Mouse (Mus musculus): ENCODE data around the gene Hist1h4h.
"Not testable (repeated sequence)": the region's sequence is repeated elsewhere in the genome, so short reads cannot be mapped to it uniquely, and the experiment has no call there.

Gene Hist1h4h

DNA sequence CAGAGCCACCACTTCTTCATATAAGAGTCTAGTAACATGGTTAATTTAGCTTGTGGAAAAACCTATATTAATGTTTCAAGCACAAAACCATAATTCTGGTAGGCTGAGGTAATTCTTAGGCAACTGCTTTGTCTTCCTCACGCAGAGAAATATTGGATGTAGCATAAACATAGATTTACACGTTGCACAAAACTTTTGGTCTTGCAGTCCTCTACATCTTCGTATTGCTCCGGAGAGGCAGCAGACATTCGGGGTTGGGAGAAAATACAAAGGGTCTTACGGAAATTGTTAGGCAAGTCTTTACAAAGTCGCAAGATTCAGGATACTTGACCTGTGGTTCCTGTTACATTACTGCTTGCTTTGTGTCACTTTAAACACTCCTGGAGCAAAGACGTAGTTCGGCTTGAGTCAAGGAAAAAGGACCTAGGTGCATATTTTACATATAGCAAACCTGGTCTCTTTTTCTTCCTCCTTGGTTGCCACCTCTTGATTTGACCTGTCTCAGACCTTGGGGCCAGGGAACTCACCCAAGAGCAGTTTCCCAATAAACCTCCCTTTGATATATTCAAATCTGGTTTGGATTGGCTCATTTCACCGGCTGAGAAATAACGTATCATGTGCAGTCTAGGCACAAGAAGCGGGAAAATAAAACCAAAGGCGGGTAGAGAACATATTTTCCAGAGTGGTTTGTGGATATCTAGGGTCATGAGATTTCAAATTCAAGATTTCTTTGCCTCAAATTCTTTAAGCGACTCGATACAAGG, 3.7 kb downstream of the Hist1h4h start:
- no peak for DNase-seq (ENCODE audit: low spot score in 2 of 2)

DNA sequence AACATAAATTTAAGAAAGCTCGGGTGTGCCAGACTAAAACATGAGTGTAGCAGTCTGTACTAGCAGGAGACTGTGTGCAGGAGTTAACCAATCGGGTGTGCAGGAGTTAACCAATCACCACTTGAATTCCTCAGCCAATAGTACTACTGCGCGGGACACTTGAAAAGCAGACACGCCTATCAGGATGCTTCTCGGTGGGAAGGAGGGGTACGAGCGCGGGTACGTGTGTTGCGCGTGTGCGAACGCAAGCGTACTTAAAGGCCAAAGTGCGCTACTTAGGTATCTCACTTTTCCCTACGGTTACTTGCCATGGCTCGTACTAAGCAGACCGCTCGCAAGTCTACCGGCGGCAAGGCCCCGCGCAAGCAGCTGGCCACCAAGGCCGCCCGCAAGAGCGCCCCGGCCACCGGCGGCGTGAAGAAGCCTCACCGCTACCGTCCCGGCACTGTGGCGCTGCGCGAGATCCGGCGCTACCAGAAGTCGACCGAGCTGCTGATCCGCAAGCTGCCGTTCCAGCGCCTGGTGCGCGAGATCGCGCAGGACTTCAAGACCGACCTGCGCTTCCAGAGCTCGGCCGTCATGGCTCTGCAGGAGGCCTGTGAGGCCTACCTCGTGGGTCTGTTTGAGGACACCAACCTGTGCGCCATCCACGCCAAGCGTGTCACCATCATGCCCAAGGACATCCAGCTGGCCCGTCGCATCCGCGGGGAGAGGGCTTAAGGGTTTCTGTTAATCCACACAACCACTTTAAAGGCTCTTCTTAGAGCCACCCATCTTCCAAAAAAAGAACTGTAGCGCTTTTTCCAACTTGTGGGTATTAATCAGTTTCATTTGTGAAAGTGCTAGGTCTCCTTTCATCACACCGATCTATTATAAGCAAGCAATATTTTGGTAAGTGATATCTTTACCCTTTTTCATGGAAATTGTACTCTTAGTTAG, 4.6 kb downstream of the Hist1h4h start, which contains the start of gene Hist1h3g:
Hist1h3g (plus strand) TSS at position 286 of the 939 bp plus-strand sequence.
- peak; percentile 77 to 81 for DNase-seq (ENCODE audit: low spot score in 2 of 2)

- no peak for DNase-seq (ENCODE audit: low spot score in 2 of 2)
Observed at GRCm38 (mm10) chr13:23536076-23536822, 5.4 kb downstream of the Hist1h4h start.

GRCm38 (mm10) chr13:23537006-23537710, 6.3 kb downstream of the Hist1h4h start:
- no peak for DNase-seq (ENCODE audit: low spot score in 2 of 2)

DNA sequence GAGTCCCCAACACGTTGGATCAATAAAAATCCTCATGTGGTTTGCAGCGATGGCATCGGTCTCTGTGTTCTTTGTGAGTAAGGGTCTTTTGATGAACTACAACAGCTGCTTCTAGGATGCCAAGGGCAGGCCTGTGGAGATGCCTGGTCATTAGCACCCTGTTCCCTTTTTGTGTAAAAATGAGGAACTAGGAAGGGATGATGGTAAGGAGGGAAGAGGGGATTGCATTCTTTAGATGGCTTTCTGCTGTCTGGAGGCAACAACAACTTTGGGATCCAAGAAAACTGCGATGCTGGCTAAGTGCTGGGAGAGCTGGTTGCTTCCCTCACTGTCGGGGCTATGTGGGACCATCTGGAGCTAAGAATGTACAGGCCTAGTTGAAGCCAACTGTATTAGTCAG, 7.4 kb downstream of the Hist1h4h start:
- DNase-seq (ENCODE audit: low spot score in 2 of 2) = no peak

DNA sequence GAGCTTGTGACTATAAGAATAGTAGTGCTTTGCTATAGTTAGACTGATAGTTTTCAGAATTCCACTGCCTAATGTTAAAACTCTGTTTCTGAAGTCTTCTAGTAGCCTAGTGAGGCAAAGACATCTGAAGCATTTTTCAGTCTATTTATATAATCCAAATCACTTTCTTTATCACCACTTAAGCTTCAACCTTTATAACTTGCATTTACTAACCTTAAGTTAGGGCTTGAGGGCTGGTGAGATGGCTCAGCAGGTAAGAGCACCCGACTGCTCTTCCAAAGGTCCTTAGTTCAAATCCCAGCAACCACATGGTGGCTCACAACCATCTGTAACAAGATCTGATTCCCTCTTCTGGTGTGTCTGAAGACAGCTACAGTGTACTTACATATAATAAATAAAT, 9.0 kb downstream of the Hist1h4h start:
- DNase-seq (ENCODE audit: low spot score in 2 of 2) = not testable (repeated sequence)

DNA sequence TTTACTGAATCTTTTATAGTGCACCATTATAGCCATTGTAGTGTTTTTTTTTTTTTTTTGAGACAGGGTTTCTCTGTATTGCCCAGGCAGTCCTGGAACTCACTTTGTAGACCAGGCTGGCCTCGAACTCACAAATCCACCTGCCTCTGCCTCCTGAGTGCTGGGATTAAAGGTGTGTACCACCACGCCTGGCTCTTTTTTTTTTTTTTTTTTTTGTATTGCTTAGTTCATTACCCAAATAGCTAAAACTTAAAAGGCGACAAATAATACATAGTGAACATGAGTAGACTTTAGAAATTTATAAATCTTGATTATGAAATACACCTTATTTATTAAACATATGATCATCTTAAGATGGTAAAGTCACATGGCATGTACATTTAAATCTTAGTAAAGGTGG, 10.6 kb downstream of the Hist1h4h start:
- DNase-seq (ENCODE audit: low spot score in 2 of 2) = no peak

DNA sequence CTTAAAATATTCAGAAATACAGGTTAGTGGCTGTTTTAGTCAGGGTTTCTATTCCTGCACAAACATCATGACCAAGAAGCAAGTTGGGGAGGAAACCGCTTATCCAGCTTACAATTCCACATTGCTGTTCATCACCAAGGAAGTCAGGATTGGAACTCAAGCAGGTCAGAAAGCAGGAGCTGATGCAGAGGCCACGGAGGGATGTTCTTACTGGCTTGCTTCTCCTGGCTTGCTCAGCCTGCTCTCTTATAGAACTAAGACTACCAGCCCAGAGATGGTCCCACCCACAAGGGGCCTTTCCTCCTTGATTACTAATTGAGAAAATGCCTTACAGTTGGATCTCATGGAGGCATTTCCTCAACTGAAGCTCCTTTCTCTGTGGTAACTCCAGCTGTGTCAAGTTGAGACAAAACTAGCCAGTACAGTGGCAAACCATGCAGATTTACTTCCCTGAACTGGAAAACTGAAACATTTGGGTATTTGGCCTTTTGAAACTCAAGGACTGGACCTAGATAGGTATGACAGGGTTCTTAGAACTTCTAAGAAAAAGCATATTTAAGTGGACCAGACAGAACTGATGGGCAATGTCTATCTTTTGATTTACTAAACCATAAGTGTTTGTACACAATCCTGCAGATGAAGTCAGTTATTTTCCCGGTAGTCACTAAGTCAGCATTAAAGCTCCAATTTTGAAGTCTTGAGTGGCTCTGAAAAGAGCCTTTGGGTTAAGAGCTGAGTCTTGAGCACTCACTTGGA, 11.6 kb downstream of the Hist1h4h start:
- DNase-seq (ENCODE audit: low spot score in 2 of 2) = not testable (repeated sequence)

DNA sequence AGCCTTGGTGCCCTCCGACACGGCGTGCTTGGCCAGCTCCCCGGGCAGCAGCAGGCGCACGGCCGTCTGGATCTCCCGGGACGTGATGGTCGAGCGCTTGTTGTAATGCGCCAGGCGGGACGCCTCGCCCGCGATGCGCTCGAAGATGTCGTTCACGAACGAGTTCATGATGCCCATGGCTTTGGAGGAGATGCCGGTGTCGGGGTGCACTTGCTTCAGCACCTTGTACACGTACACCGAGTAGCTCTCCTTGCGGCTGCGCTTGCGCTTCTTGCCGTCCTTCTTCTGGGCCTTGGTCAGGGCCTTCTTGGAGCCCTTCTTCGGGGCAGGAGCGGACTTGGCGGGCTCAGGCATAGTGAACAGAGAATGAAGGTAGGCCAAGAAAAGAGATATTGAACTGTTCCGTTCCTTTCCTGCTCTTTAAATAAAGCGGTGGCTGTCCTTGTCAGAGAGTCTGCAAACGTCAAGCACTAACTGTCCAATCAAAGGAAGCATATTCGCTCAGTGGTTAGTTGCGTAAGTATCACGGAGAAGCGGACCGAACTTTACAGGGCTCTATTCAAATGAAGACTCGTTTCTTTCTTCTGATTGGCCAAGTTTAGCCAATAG, 12.3 kb downstream of the Hist1h4h start, which contains the start of gene Hist1h2bh:
Hist1h2bh (minus strand) TSS at position 394 of the 609 bp plus-strand sequence.
- DNase-seq (ENCODE audit: low spot score in 2 of 2) = peak; percentile 45 to 57

- peak; percentile 61 to 63 for DNase-seq (ENCODE audit: low spot score in 2 of 2)
Observed at GRCm38 (mm10) chr13:23543965-23544786, 13.3 kb downstream of the Hist1h4h start, which contains the start of gene Hist1h3f. TSS of gene Hist1h3f (plus strand) at chr13:23544052.

GRCm38 (mm10) chr13:23544787-23545120, 13.9 kb downstream of the Hist1h4h start:
- DNase-seq (ENCODE audit: low spot score in 2 of 2) = not testable (repeated sequence)

DNA sequence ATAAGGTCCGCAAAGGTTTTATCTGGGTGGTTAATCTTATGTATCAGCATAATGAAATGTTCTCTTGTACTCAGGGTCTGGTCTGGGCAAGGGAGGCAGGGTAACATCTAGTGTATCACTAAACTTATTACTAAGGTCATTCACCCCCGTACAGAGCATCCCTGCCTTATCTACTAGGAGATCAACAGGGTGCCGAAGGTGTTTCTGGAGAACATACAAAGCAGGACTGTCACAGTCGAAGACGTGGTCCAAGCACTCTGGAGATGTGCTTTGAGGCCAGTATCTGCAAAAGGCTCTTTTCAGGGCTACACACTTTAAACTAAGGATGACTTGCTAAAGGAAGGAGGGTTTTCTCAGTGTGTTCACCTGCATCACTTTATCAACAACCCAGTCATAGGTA, 15.8 kb downstream of the Hist1h4h start:
- no peak for DNase-seq (ENCODE audit: low spot score in 2 of 2)

- DNase-seq (ENCODE audit: low spot score in 2 of 2) = no peak
Observed at GRCm38 (mm10) chr13:23550761-23551145, 19.9 kb downstream of the Hist1h4h start.

GRCm38 (mm10) chr13:23551146-23551834, 20.4 kb downstream of the Hist1h4h start, which contains the start of gene Hist1h4f:
TSS of gene Hist1h4f (minus strand) at chr13:23551648.
- peak; percentile 84 for DNase-seq (ENCODE audit: low spot score in 2 of 2)

- no peak for DNase-seq (ENCODE audit: low spot score in 2 of 2)
Observed at GRCm38 (mm10) chr13:23551931-23552914, 21.4 kb downstream of the Hist1h4h start.

DNA sequence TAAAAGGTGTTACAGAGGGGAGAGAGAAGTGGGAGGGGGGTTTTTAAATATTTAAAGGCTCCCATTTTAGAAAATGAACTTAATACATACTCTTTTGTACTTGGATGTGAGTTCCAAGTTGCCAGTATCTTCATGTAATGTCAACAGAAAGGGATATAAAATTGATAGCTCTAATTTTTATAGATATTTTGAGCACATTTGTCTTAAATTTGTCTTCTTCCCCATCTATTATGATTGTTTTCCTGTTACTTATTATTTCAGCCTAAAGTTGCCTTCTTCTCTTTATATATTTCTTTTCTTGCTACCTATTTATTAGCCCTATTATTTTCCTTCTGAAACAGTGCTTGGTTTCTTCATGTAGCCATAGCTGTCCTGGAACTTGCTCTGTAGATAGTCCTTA, 22.1 kb downstream of the Hist1h4h start, which contains the start of gene Hist1h1d:
Hist1h1d (plus strand) TSS at position 301 of the 400 bp plus-strand sequence.
- DNase-seq (ENCODE audit: low spot score in 2 of 2) = no peak

GRCm38 (mm10) chr13:23554393-23554792, 23.5 kb downstream of the Hist1h4h start:
- DNase-seq (ENCODE audit: low spot score in 2 of 2) = no peak
